Mouse (Mus musculus) cerebellum, adult 2 months (tissue): Measurements from ENCODE around the gene Azi2.

Experiments used
- CTCF ChIP-seq: fragments of 200-500 bp; IDR thresholded peaks from 2 replicates; pipeline ENCODE4 v1.5.1; 2011; ENCODE audit warnings: low read depth, mild to moderate bottlenecking, control low read depth, low read length, moderate library complexity, borderline replicate concordance; ENCODE audit not compliant: insufficient read depth
- POLR2A ChIP-seq: fragments of 200-500 bp; IDR thresholded peaks from 2 replicates; pipeline ENCODE4 v1.6.1; 2011; ENCODE audit warnings: low read length, control low read depth, borderline replicate concordance; ENCODE audit not compliant: insufficient read depth

DNA sequence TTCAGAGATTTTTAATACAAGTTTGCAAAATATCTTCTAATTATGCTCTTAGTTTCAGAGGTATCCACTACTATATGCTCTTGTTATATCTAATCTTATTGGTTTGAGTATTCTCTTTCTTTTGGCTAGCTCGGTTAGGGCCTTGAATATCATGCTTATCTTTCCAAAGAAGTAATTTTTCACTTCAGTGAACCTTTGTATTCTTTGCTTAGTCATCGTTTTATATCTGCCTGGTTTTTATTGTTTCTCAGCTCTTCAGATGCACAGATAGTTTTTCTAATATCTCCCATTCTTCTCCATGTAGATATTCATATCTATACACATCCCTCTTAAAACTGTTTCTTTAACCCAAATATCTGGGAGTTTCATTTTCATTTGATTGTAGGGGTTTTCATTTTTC is 15.3 kb upstream of the Azi2 start:
- TF ChIP-seq CTCF = no peak
- no peak for TF ChIP-seq POLR2A
